Mouse (Mus musculus) cerebellum, adult 9-10 months (tissue): ENCODE measurements at regions not wholly inside any gene's neighbourhood (a gene's known extent, or its start where the extent isn't known, plus 50 kb on each side); places are given as distances from the start of the nearest gene placed in this dataset.
A peak's percentile ranks its signal among the peaks of the same experiment; 100 is the strongest.

ENCODE experiments used
- DNase-seq: peaks from one replicate; pipeline ENCODE4 v3.0.0; 2022

DNA sequence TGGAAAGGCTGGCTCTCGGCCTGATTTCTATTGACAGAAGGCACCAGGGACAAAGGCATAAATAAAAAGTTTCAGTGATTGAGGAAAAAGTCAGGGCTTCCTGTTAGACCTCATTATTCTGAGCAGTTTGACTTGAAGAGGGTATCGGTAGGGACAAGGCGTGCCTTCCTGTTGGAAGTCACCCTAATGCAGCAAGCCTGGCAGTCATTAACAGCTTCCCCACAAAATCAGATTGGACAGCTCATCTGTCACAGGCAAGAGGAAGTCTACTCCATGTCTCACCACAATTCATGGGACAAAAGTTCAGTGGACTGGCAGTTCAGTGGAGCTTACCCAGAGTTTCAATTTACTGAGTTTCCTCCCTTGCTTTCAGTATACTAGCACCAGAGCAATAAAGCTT is 715.5 kb downstream of the Fam181b start:
- no peak for DNase-seq

DNA sequence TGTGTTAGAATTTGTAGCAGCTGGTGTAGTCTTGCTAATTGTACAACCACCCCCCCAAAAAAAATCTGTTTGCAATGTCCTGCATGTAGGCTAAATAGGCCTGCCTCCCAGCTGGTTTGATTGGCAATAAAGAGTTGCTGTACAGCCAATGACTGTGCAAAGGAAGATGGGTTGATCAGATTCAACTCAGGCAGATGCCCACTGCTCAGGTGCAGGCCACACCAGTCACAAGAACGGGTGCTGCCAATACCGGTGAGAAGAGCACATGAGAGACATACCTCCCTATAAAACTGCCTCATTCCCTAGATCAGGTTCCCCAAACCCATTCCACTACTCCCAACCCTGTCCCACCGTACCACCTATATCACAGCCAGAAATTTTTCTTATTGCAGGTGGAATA is 756.0 kb downstream of the Fam181b start:
- DNase-seq = no peak

DNA sequence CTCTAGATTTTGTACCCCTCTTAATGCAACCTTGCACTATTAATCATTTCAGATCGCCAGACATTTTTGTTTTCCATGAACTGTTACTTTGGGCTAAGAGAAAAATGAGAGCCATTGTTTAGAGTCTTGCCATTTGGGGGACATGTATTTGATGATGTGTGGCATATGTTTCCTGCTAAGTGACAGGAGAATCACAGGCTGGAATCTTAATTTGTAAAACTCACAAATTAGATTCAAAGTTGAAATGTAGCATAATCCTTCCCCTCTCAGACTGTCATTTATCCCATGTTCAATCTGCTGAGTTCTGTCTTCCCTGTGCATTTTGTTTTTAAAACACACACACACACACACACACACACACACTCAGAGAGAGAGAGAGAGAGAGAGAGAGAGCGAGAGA is 756.5 kb downstream of the Fam181b start:
- no peak for DNase-seq

DNA sequence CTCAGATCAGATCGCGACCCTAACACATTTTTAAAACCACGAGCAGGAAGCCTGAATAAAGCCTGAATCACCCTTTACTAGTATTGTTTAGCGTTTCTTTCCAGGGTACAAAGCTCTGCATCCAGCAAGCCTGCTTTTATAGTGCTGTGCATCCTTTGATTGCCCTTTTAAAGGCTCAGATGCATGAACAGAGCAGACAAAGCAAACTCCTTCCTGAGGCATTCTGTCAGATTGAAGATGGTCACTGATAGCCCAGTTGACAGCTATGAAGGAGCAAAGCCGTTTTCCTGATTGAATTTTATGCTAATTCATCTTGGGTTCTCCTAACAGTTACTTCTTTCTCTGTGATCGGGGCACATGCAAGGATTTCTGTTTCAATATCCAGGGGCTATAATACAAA is 775.4 kb downstream of the Fam181b start:
- DNase-seq = no peak

DNA sequence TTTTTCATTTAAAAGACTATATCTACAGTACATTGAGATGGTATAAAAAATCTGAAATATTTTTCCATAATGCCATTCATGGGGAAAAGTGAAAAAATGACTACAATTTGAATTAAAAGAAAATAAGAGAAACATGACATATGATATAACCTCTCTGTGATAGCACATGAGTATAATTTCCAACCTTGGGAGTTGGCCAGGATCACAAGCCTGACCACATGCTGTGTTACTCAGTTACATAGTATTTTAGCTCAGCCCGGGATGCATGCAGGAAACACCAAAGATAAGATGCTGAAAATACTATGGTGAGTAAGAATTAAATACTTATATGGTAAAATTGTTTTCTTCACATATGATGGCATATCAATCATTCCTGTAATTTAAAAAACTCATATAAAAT is 814.0 kb downstream of the Fam181b start:
- DNase-seq = no peak

DNA sequence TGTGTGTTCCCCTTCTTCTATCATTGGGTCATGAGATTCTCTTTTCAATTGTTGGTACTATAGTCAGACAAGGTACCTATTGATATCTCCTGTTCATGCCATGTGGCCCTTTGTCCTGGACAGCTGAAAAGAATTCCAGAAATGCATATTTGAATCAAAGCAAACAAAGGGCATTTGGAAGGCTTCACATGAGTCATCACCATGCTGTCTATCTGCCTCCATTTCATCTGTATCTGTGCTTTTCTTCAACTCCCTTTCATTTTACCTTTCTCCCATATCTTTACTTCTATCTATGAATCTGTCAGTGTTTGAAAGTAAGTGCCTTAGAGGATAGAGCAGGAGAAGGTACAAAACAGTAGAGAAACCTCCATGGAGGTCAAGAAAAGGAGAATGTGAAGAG is 817.3 kb downstream of the Fam181b start:
- no peak for DNase-seq

DNA sequence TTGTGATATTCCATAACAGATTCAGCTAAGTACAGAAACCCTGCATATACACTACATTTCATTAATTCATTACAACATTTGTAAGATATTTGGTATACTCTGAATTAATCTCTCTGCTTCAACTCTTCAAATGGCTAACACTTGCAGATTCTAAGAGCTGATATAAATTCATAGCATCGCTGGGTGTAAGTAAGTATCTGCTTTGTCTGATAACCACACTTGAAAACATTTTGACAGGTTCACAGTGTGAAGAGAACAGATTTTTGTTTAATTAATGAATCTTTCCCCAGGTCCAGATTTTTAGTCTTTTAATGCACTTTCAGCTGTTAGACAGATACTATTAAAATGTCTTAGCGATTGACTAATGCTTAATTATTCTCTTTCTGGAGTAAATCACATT is 823.1 kb downstream of the Fam181b start:
- DNase-seq = no peak

DNA sequence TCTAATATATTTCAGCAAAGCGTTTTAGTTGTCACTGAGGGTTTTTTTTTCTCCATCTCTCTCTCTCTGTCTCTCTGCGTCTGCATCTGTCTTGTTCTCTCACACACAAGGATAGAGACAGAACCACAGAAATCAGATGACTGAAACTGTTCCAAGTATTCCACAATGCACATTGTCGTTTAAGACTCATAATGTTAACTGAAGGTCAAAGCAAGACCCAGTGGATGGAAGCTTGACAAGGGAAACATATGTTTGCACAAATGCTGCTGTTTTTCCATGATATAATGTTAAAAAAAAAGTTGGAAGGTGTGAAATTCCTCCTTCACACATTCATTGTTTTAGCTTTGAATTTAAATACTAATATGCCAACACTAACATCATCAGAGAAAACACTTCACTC is 857.3 kb downstream of the Fam181b start:
- DNase-seq = no peak

DNA sequence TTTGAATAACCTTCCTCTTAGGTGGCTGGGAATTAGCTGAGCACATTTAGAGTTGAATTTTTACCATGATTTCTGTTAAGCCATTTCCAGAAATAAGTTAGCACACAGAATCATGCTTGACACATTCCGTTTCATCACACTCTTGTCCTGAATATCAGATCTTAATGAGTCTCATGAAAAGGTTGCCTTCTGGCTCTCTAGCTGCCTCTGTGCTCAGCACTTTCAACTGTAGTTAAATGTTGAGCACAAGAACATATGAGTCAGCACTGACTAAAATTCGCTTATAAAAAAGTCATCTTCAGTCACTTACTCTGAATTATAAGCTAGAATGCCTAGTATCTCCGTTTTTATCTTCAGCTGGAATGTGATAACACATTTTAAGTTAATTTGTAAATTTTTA is 902.4 kb downstream of the Fam181b start:
- no peak for DNase-seq

DNA sequence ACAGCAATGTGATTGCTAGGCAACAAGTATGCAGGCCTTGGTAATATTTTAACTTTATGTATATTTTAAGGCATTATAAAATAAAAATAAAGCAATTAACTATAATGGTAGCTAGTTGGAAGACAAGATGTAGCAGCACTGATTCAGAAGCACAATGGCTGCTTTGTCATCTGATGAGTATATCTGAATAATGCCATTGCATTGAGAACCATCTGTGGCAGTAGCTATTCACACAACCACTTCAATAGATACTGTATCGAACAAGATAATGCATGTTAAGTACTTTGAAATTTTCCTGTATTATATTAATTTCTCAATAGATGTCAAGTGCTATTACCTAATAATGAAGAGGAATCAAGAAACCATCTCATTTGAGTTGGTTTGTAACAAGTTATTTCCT is 923.1 kb downstream of the Fam181b start:
- no peak for DNase-seq

DNA sequence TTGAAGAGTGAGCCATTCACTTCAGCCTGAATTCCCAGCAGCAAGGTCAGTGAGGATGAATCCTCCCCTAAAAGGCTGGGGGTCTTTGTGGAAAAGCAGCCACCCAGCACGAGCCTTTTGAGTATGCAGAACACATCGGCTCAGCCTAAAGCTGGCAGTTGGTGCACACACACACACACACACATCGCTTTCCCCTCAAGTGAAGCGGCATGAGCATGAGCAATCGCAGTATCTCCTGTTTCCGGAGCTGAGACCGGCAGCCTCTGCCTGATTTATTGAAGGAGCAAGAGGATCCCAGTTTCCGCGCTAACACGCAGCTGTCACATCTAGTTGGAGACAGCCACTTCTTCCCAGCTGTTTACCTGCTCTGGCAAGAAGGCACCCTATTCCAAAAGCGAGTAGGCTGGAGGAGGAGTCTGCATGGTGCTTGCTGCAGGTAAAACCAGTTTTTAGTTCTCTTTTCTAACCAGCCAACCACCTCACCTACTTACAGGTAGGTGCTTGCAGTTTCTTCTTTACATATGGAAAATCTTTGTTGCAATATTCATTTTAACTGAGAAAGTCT is 962.9 kb downstream of the Fam181b start:
- DNase-seq = no peak

DNA sequence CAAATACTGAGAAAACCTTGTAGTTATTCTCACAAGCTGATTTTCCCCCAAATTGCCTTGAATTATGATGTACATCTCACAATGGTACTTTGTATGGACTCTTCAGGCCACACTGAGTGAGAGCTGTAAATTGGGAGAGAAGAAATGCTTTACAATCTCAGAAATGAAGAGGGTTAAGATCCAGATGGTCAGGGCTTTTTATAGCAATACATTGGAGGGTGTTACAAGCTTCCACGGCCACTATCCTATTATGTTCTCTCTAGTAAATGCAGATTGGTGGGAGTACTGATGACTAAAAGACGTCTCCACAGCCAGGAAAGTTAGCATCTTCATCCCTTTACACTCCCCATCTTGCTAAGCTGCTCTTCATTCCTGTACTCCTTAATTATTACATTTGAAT is 965.8 kb downstream of the Fam181b start:
- DNase-seq = no peak

DNA sequence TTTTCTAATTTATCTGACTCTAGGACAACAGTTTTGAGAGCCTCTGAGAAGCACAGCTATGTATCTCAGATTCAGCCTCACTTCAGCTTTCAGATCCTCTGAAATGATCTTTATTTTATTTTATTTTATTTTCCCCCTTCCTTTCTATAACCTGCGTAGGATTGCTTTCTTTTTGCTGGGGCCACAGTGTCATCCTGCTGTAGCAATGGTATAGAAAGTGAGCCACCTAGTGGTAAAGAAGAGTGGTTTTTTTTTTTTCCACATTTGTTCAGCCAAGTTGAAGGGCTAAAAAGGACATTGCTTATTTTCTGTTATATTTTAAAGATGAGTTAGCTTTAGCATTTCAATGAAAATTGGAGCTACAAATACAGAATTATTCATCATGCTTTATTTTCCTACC is 966.4 kb downstream of the Fam181b start:
- DNase-seq = peak; percentile 4

DNA sequence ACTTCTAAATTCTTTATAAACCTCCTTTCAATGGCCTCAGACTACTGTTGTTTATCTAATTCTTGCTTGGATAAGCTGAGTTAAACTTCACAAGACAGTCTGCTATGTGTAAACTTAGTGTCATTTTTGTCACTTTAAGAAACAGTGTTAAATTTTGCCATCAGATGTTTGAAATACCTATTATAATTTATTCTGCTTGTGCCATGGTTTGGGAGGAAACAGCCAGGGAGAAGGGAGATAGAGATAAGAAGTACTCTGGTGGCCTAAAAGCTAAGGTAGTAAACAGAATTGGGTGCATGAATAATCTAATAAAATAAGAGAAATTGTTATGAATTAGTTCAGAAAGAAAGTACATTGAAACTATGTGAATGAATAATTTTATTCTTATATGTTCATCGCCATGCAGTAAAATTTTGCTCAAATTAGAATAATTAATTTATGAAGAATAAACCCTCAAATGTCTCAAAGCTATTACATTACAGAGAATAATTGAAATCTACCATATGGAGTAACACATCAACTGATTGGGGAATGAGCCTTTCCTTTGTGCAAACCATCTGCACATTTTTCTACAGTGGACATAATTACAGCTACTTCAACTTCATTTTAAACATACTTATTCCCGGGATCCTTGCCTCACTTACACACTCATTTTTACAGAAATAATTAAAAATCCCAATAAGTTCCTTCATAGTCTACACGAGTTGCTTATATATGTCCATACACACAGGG is 982.3 kb downstream of the Fam181b start:
- no peak for DNase-seq
